Mouse (Mus musculus) intestine, postnatal 0 days (tissue): ENCODE results near the gene Ggt1. TPM values are rescaled to one million over a fixed set of nuclear protein-coding genes. Genes with fewer than 3 reads are reported as not detected.
"Not testable (repeated sequence)": the region's sequence is repeated elsewhere in the genome, so short reads cannot be mapped to it uniquely, and the experiment has no call there.

Source experiments
- ATAC-seq: fragments of 200-750 bp; cut with Nextera tagmentation; 2 replicates; pipeline ENCODE4 v1.8.0; 2017; ENCODE audit warnings: mild to moderate bottlenecking, moderate TSS enrichment, moderate library complexity
- H3K27ac ChIP-seq: fragments of 300-500 bp; sonication (generic); 2 replicates; pipeline ENCODE4 v1.5.1; 2014; ENCODE audit warnings: mild to moderate bottlenecking, low read depth, low read length, moderate library complexity
- H3K27me3 ChIP-seq: fragments of 300-500 bp; sonication (generic); replicated peaks from 2 replicates; pipeline ENCODE4 v1.6.1; 2014; ENCODE audit warnings: low read length, mixed read lengths; ENCODE audit not compliant: control insufficient read depth, insufficient read depth
- H3K36me3 ChIP-seq: fragments of 300-500 bp; sonication (generic); 2 replicates; pipeline ENCODE4 v1.6.1; 2014; ENCODE audit warnings: mild to moderate bottlenecking, moderate library complexity; ENCODE audit not compliant: control insufficient read depth, insufficient read depth
- H3K4me1 ChIP-seq: fragments of 300-500 bp; sonication (generic); replicated peaks from 2 replicates; pipeline ENCODE4 v1.6.1; 2014; ENCODE audit warnings: antibody characterized with exemption, low read length, mixed read lengths; ENCODE audit not compliant: control insufficient read depth, insufficient read depth
- H3K4me2 ChIP-seq: fragments of 300-500 bp; sonication (generic); replicated peaks from 2 replicates; pipeline ENCODE4 v1.6.1; 2014; ENCODE audit warnings: low read depth, mild to moderate bottlenecking, moderate library complexity
- H3K4me3 ChIP-seq: fragments of 300-500 bp; sonication (generic); 2 replicates; pipeline ENCODE4 v1.5.1; 2014; ENCODE audit warnings: low read depth, low read length
- H3K9ac ChIP-seq: fragments of 300-500 bp; sonication (generic); 2 replicates; pipeline ENCODE4 v1.6.1; 2014; ENCODE audit warnings: mild to moderate bottlenecking, low read depth, low read length
- H3K9me3 ChIP-seq: fragments of 300-500 bp; sonication (generic); 2 replicates; pipeline ENCODE4 v1.6.1; 2016; ENCODE audit warnings: mixed run types; ENCODE audit not compliant: control insufficient read depth
- CTCF ChIP-seq: sonication (generic); IDR thresholded peaks from 2 replicates; pipeline ENCODE4 v1.5.1; 2016; ENCODE audit warnings: low read depth, mild to moderate bottlenecking, control low read depth, antibody characterized with exemption, moderate library complexity
- WGBS: fragments of 180-500 bp; shearing (Covaris S2); extraction: QIAGEN DNeasy Blood & Tissue Kit; methylation state at CpG from one replicate; pipeline ENCODE4 v1.1.7; 2014; 5-methylcytosine and 5-hydroxymethylcytosine counted together
- polyA plus RNA-seq: library from polyadenylated mRNA; unstranded; fragments of >200 nt; fragmentation: Nextera tagmentation; extraction: Ambion mirVana; gene quantifications from 2 replicates; pipeline ENCODE4 v1.2.1, GENCODE M21; 2015

Ggt1 gene
- polyA plus RNA-seq, 1 experiment from 2014 or later: 132 TPM

DNA sequence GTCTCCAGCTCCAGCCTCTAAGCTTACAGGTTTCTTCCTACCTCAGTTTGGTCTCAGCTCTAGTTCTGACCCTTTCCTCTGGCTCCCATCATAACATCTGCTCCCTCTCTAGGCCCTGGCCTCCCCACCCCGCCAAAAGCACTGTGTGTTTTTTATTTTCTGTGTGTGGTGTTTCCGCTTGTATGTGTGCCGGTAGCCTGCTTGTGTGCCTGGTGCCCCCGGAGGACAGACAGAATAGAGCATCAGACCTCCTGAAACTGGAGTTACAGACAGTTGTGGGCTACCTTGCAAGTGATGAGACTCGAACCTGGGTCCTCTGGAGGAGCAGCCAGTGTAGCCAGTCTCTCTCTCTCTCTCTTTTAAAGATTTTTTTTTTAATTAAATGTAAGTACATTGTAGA lies 4.9 kb downstream of the Ggt1 start:
- H3K4me2 ChIP-seq: peak overlapping the region; percentile 57
- no peaks in the 10 kb centered on the region for H3K9me3 ChIP-seq
- peak; percentile 19; the same call in 1 of the 2 replicates for ATAC-seq
- no peak overlapping the region for H3K9ac ChIP-seq
- H3K27ac ChIP-seq: peak overlapping the region; percentile 89
- WGBS: 55% methylated on average over 5 of the region's 5 CpGs
- no peak for TF ChIP-seq CTCF
- 0 out of 2 replicates have a peak, but pooled peaks cover 6% of the 10 kb centered on the region for H3K4me1 ChIP-seq
- H3K36me3 ChIP-seq: no peaks in the 10 kb centered on the region
- no peak overlapping the region for H3K4me3 ChIP-seq
- H3K27me3 ChIP-seq: peaks cover 2% of the 10 kb centered on the region; the same call in 1 of the 2 replicates

DNA sequence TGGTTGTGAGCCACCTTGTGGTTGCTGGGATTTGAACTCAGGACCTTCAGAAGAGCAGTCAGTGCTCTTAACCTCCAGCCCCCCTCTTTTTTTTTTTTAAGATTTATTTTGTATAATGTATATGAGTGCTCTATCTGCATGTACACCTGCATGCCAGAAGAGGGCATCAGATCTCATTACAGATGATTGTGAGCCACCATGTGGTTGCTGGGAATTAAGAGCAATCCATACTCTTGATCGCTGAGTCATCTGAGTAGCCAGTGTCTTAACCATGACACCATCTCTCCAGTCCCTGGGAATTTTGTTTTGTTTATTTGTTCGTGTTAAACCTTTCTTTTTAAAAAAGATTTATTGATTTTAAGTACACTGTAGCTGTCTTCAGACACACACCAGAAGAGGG lies 5.4 kb downstream of the Ggt1 start:
- not testable (repeated sequence) for H3K9ac ChIP-seq, H3K36me3 ChIP-seq, H3K27ac ChIP-seq, H3K27me3 ChIP-seq, H3K9me3 ChIP-seq, ATAC-seq, H3K4me3 ChIP-seq, H3K4me1 ChIP-seq
- peak overlapping the region; percentile 57; the same call in 1 of the 2 replicates for H3K4me2 ChIP-seq
- peak; percentile 48; the same call in 1 of the 2 replicates for TF ChIP-seq CTCF
- WGBS: 70% methylated on average over 2 of the region's 2 CpGs

DNA sequence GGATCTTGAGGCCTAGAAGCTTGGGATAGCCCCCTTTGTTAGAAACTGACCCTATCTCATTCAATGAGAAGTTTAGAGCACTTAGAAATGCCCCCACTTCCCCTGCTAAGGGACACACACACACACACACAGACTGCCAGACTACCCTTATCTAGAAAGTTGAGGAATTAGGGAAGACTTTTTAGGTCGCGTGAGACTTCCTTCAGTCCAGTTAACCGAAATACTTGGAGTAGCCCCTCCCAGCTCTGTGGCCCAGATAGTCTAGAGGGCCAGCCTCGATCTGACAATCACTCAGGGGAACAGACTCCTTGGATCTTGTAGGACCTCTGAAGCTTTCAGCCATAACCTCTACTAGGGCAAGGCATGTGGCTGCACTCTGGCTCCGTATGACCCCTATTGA lies 6.6 kb downstream of the Ggt1 start:
- Histone ChIP-seq H3K4me2 (peak overlapping the region; percentile 49), H3K36me3 (no peaks in the 10 kb centered on the region), H3K27me3 (no peaks in the 10 kb centered on the region), H3K9me3 (no peaks in the 10 kb centered on the region), H3K4me1 (0 out of 2 replicates have a peak, but pooled peaks cover 6% of the 10 kb centered on the region), H3K4me3 (no peak overlapping the region), H3K27ac (no peak overlapping the region), H3K9ac (0 out of 2 replicates have a peak overlapping the region, but pooled peaks have one; percentile 3)
- TF ChIP-seq CTCF: no peak
- ATAC-seq: no peak
- WGBS: 29% methylated on average over 5 of the region's 5 CpGs

- Histone ChIP-seq H3K4me1 (0 out of 2 replicates have a peak, but pooled peaks cover 6% of the 10 kb centered on the region), H3K9ac (0 out of 2 replicates have a peak overlapping the region, but pooled peaks have one; percentile 3), H3K27me3 (no peaks in the 10 kb centered on the region), H3K27ac (no peak overlapping the region), H3K36me3 (no peaks in the 10 kb centered on the region), H3K4me3 (no peak overlapping the region; the same call in 1 of the 2 replicates), H3K9me3 (no peaks in the 10 kb centered on the region), H3K4me2 (peak overlapping the region; percentile 49)
- 8% methylated on average over 11 of the region's 11 CpGs for WGBS
- TF ChIP-seq CTCF: no peak
- ATAC-seq: no peak
Observed at GRCm38 (mm10) chr10:75568441-75568840, 7.0 kb downstream of the Ggt1 start.

GRCm38 (mm10) chr10:75568851-75569250 lies 7.4 kb downstream of the Ggt1 start:
- Histone ChIP-seq H3K4me2 (peak overlapping the region; percentile 49), H3K4me3 (no peak overlapping the region; the same call in 1 of the 2 replicates)

GRCm38 (mm10) chr10:75570981-75571657 lies 9.7 kb downstream of the Ggt1 start:
- H3K27me3 ChIP-seq: no peaks in the 10 kb centered on the region
- H3K9ac ChIP-seq: no peak overlapping the region
- H3K27ac ChIP-seq: no peak overlapping the region; the same call in 1 of the 2 replicates
- H3K4me2 ChIP-seq: no peak overlapping the region
- H3K4me3 ChIP-seq: no peak overlapping the region
- H3K4me1 ChIP-seq: 0 out of 2 replicates have a peak, but pooled peaks cover 3% of the 10 kb centered on the region
- TF ChIP-seq CTCF: 0 out of 2 replicates have a peak, but pooled peaks have one; percentile 3
- no peak for ATAC-seq
- 29% methylated on average over 10 of the region's 10 CpGs for WGBS
- peaks cover 3% of the 10 kb centered on the region; the same call in 1 of the 2 replicates for H3K36me3 ChIP-seq
- no peaks in the 10 kb centered on the region for H3K9me3 ChIP-seq

More at GRCm38 (mm10) chr10:75568851-75569250, 7.4 kb downstream of the Ggt1 start:
- ATAC-seq: no peak
- Histone ChIP-seq H3K9ac (no peak overlapping the region), H3K27ac (no peak overlapping the region), H3K36me3 (no peaks in the 10 kb centered on the region), H3K9me3 (no peaks in the 10 kb centered on the region), H3K27me3 (no peaks in the 10 kb centered on the region), H3K4me1 (0 out of 2 replicates have a peak, but pooled peaks cover 6% of the 10 kb centered on the region)
- TF ChIP-seq CTCF: no peak
- 23% methylated on average over 4 of the region's 4 CpGs for WGBS
